Mouse (Mus musculus) lung, postnatal 0 days (tissue): ENCODE measurements around the gene Msl1.

ENCODE experiments used
- CTCF ChIP-seq: IDR thresholded peaks from 2 replicates; pipeline ENCODE4 v1.5.1; 2016; ENCODE audit warnings: antibody characterized with exemption, mild to moderate bottlenecking
- EP300 ChIP-seq: IDR thresholded peaks from 2 replicates; pipeline ENCODE4 v1.6.1; 2016; ENCODE audit warnings: antibody characterized with exemption, mild to moderate bottlenecking, control low read depth

- TF ChIP-seq CTCF (no peak), EP300 (no peak)
Measured at GRCm38 (mm10) chr11:98764091-98764490, 31.2 kb upstream of the Msl1 start.
